Mouse (Mus musculus) kidney, embryonic 14.5 days (tissue): ENCODE measurements around the gene Tbx2. TPM values are rescaled to one million over a fixed set of nuclear protein-coding genes. Genes with fewer than 3 reads are reported as not detected.

Experiments used
- ATAC-seq: fragments of 200-750 bp; cut with Nextera tagmentation; 2 replicates; pipeline ENCODE4 v1.8.0; 2017; ENCODE audit warnings: moderate number of reproducible peaks, mild to moderate bottlenecking, moderate TSS enrichment, moderate library complexity; ENCODE audit not compliant: low FRiP score, low TSS enrichment
- H3K27ac ChIP-seq: fragments of 300-500 bp; sonication (generic); 2 replicates; pipeline ENCODE4 v1.5.1; 2014; ENCODE audit warnings: low read depth, mild to moderate bottlenecking, low read length, moderate library complexity, mixed read lengths
- H3K27me3 ChIP-seq: fragments of 300-500 bp; sonication (generic); 2 replicates; pipeline ENCODE4 v1.6.1; 2014; ENCODE audit warnings: mild to moderate bottlenecking, low read length; ENCODE audit not compliant: control insufficient read depth, insufficient read depth
- H3K36me3 ChIP-seq: fragments of 300-500 bp; sonication (generic); 2 replicates; pipeline ENCODE4 v1.6.1; 2014; ENCODE audit warnings: low read length, mixed read lengths; ENCODE audit not compliant: control insufficient read depth, insufficient read depth
- H3K4me1 ChIP-seq: fragments of 300-500 bp; sonication (generic); 2 replicates; pipeline ENCODE4 v1.6.1; 2014; ENCODE audit warnings: low read length, mixed read lengths; ENCODE audit not compliant: control insufficient read depth, insufficient read depth
- H3K4me2 ChIP-seq: fragments of 300-500 bp; sonication (generic); replicated peaks from 2 replicates; pipeline ENCODE4 v1.6.1; 2014; ENCODE audit warnings: low read depth, mild to moderate bottlenecking, low read length
- H3K4me3 ChIP-seq: fragments of 300-500 bp; sonication (generic); 2 replicates; pipeline ENCODE4 v1.5.1; 2014; ENCODE audit warnings: mild to moderate bottlenecking, low read length
- H3K9ac ChIP-seq: fragments of 300-500 bp; sonication (generic); 2 replicates; pipeline ENCODE4 v1.6.1; 2014; ENCODE audit warnings: low read depth, mild to moderate bottlenecking, low read length, moderate library complexity
- H3K9me3 ChIP-seq: fragments of 300-500 bp; sonication (generic); 2 replicates; pipeline ENCODE4 v1.6.1; 2016; ENCODE audit warnings: low read length; ENCODE audit not compliant: control insufficient read depth
- WGBS: fragments of 180-500 bp; shearing (Covaris S2); extraction: QIAGEN DNeasy Blood & Tissue Kit; methylation state at CpG from one replicate; pipeline ENCODE4 v1.1.7; 2014; 5-methylcytosine and 5-hydroxymethylcytosine counted together
- polyA plus RNA-seq: library from polyadenylated mRNA; unstranded; fragments of >200 nt; fragmentation: Nextera tagmentation; extraction: Ambion mirVana; gene quantifications from 2 replicates; pipeline ENCODE4 v1.2.1, GENCODE M21; 2014

The Tbx2 gene
- polyA plus RNA-seq, 1 experiment from 2014 or later = 18.2 TPM

GRCm38 (mm10) chr11:85846509-85846908 is 14.2 kb downstream of the Tbx2 start:
- Histone ChIP-seq H3K36me3 (0 out of 2 replicates have a peak, but pooled peaks cover 4% of the 10 kb centered on the region), H3K4me3 (no peak overlapping the region), H3K4me1 (peaks cover 16% of the 10 kb centered on the region), H3K27me3 (no peaks in the 10 kb centered on the region), H3K9me3 (no peaks in the 10 kb centered on the region), H3K4me2 (no peak overlapping the region), H3K27ac (no peak overlapping the region), H3K9ac (no peak overlapping the region)
- no peak for ATAC-seq
- 38% methylated on average over 4 of the region's 4 CpGs for WGBS

- Histone ChIP-seq H3K9me3 (no peaks in the 10 kb centered on the region), H3K27ac (no peak overlapping the region), H3K36me3 (no peaks in the 10 kb centered on the region), H3K4me2 (peak overlapping the region; percentile 48), H3K27me3 (no peaks in the 10 kb centered on the region), H3K4me3 (peak overlapping the region; percentile 25; the same call in 1 of the 2 replicates), H3K4me1 (peaks cover 6% of the 10 kb centered on the region), H3K9ac (no peak overlapping the region; the same call in none of the 2 replicates)
- ATAC-seq = peak; percentile 56; the same call in 1 of the 2 replicates
- WGBS = 2% methylated on average over 21 of the region's 21 CpGs
Observed at GRCm38 (mm10) chr11:85849037-85849436, 16.7 kb downstream of the Tbx2 start.

DNA sequence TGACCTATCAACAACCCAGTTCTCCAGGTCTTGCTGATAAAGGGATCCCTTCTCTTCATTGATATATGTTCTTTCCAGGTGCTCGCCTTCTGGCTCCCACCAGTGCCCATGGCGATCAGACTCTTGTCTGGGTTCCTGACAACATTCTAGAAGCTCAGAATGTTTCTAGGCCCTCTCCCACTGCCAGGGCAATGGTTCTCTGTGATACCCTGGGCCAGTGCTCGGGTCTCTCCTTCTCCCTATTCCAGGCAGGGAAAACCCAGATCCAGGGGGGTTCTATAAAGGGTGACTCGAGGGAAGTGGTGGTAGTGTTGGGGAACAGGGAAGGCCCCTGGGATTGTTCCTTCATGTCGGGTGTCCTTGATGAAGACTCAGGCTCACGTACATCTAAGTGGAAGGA is 17.9 kb downstream of the Tbx2 start, which contains the start of gene Gm11444:
Gene Gm11444, minus strand, starts transcription at position 101 of the 400 bp plus-strand sequence.
- WGBS = 87% methylated on average over 6 of the region's 6 CpGs
- Histone ChIP-seq H3K4me1 (peaks cover 1% of the 10 kb centered on the region), H3K9me3 (no peaks in the 10 kb centered on the region), H3K4me2 (peak within 1 kb of the TSS; percentile 48; the same call in 1 of the 2 replicates), H3K36me3 (no peaks in the 10 kb centered on the region), H3K27me3 (no peaks in the 10 kb centered on the region), H3K27ac (no peak within 1 kb of the TSS), H3K9ac (no peak within 1 kb of the TSS), H3K4me3 (no peak within 1 kb of the TSS)
- ATAC-seq = no peak

DNA sequence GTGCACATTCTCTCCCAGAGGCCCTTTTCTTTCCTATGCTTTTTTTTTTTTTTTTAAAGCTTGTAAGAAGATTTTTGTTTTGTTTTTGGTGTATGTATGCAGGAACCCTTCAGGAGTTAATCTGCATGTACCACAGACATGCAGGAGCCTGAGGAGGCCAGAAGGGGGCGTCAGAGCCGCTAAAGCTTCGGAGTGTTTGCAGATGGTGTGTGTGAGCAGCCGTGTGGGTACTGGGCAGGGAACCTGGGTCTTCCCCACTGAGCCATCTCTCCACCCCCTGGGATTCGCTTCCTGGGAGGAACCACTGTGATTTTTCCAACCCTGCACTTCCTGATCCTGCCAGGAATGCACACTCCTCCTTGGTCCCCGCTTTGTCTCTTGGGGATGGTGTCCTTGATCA is 18.4 kb downstream of the Tbx2 start:
- H3K4me3 ChIP-seq = no peak overlapping the region
- ATAC-seq = no peak
- no peak overlapping the region for H3K9ac ChIP-seq
- H3K9me3 ChIP-seq = no peaks in the 10 kb centered on the region
- no peak overlapping the region for H3K27ac ChIP-seq
- WGBS = 53% methylated on average over 6 of the region's 6 CpGs
- no peaks in the 10 kb centered on the region for H3K36me3 ChIP-seq
- H3K4me2 ChIP-seq = no peak overlapping the region
- no peaks in the 10 kb centered on the region for H3K27me3 ChIP-seq
- no peaks in the 10 kb centered on the region; the same call in 1 of the 2 replicates for H3K4me1 ChIP-seq

- WGBS = 25% methylated on average over 6 of the region's 6 CpGs
- no peaks in the 10 kb centered on the region for H3K36me3 ChIP-seq
- H3K9ac ChIP-seq = no peak overlapping the region
- H3K4me3 ChIP-seq = no peak overlapping the region
- H3K4me1 ChIP-seq = no peaks in the 10 kb centered on the region
- ATAC-seq = no peak
- no peaks in the 10 kb centered on the region for H3K27me3 ChIP-seq
- H3K27ac ChIP-seq = no peak overlapping the region
- no peaks in the 10 kb centered on the region for H3K9me3 ChIP-seq
- no peak overlapping the region for H3K4me2 ChIP-seq
Observed at GRCm38 (mm10) chr11:85857997-85858698, 25.8 kb downstream of the Tbx2 start.

- no peaks in the 10 kb centered on the region for H3K27me3 ChIP-seq
- no peak overlapping the region for H3K27ac ChIP-seq
- H3K9me3 ChIP-seq = no peaks in the 10 kb centered on the region
- no peak overlapping the region for H3K4me2 ChIP-seq
- ATAC-seq = no peak
- H3K36me3 ChIP-seq = no peaks in the 10 kb centered on the region
- 42% methylated on average over 7 of the region's 7 CpGs for WGBS
- H3K4me1 ChIP-seq = no peaks in the 10 kb centered on the region
- no peak overlapping the region for H3K4me3 ChIP-seq
- H3K9ac ChIP-seq = no peak overlapping the region
Observed at GRCm38 (mm10) chr11:85864363-85864762, 32.0 kb downstream of the Tbx2 start.

DNA sequence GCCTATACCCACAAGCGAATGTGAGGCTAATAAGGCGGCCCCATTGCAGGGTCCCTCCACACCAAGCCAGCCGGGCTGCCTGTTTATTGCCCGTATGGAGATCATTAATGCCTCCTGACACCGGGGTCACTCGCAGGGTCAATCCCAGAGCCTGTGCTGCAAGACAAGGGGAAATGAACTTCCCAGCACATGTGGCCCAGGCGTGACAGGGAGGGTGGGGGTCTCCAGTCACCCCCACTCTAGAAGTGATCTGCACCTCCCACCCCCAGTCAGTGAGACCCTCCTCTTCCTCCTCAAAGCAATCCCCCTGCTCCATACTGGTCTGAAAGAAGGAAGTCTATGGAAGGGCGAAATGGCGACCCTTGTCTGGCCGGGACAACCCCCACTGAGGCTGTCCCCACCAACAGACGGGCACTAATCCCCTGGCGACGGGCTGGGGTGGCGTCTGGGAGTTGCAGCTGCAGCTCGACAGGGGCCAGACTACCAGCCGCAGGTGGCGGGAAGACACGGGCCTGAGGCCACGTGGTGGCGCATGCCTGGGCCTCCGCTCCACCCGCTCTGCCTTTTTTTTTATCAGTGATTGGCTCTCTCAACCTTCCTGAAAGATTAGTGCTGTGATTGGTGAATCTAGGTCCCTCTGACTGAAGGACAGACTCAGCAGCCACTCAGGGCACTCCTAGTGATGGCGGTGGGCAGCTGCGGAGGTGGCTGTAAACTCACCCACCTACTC is 43.9 kb downstream of the Tbx2 start:
- no peaks in the 10 kb centered on the region for H3K9me3 ChIP-seq
- H3K27me3 ChIP-seq = peaks cover 4% of the 10 kb centered on the region; the same call in 1 of the 2 replicates
- H3K9ac ChIP-seq = no peak overlapping the region
- H3K4me2 ChIP-seq = no peak overlapping the region
- 48% methylated on average over 24 of the region's 24 CpGs for WGBS
- no peak overlapping the region for H3K4me3 ChIP-seq
- H3K27ac ChIP-seq = no peak overlapping the region
- H3K36me3 ChIP-seq = no peaks in the 10 kb centered on the region
- ATAC-seq = no peak
- no peaks in the 10 kb centered on the region for H3K4me1 ChIP-seq

- no peak for ATAC-seq
- Histone ChIP-seq H3K27me3 (peaks cover 60% of the 10 kb centered on the region), H3K4me1 (no peaks in the 10 kb centered on the region), H3K27ac (no peak overlapping the region), H3K9me3 (no peaks in the 10 kb centered on the region), H3K4me3 (no peak overlapping the region), H3K9ac (no peak overlapping the region), H3K4me2 (no peak overlapping the region), H3K36me3 (no peaks in the 10 kb centered on the region)
- WGBS = 64% methylated on average over 4 of the region's 4 CpGs
Observed at GRCm38 (mm10) chr11:85884498-85884897, 52.1 kb downstream of the Tbx2 start.
